In genomic region chr17:87974629-87975228, GRCm38 (mm10) we compare ENCODE assay signal across 7 mouse cellular contexts. TPM values are rescaled to one million over a fixed set of nuclear protein-coding genes. Genes with fewer than 3 reads are reported as not detected.
A peak's percentile ranks its signal among the peaks of the same experiment; 100 is the strongest.
DNase-seq lines count a peak whose midpoint lies in the region; ATAC-seq and TF ChIP-seq lines count a peak whose summit lies in the region.

TSS of gene Msh6 (plus strand) at chr17:87975062.

- peak within 1 kb of the TSS; percentile 82 for H3K4me3 ChIP-seq in intestine, postnatal 0 days (ENCODE audit: low read depth, low read length)
- H3K4me3 ChIP-seq in midbrain, embryonic 12.5 days: peak within 1 kb of the TSS; percentile 98
- H3K4me3 ChIP-seq in small intestine, adult 2 months (ENCODE audit: low read depth, low read length): peak within 1 kb of the TSS; percentile 98

- peak; percentile 90 for TF ChIP-seq POLR2A in small intestine, adult 2 months (IDR thresholded peaks at IDR 0.05; ENCODE audit: low read depth, low read length)

- peak; percentile 97 for ATAC-seq in intestine, postnatal 0 days
- ATAC-seq in midbrain, embryonic 12.5 days (ENCODE audit: low FRiP score, low read depth): peak; percentile 99

- peak within 1 kb of the TSS; percentile 70 for H3K9ac ChIP-seq in intestine, postnatal 0 days (ENCODE audit: low read depth, low read length)
- peak within 1 kb of the TSS; percentile 96 for H3K9ac ChIP-seq in midbrain, embryonic 12.5 days (replicated peaks)

- no peaks in the 10 kb centered on the region for H3K27me3 ChIP-seq in intestine, postnatal 0 days (replicated peaks; ENCODE audit: control insufficient read depth, insufficient read depth, low read length)
- 0 out of 2 replicates have a peak, but pooled peaks cover 5% of the 10 kb centered on the region for H3K27me3 ChIP-seq in midbrain, embryonic 12.5 days
- H3K27me3 ChIP-seq in small intestine, adult 2 months (ENCODE audit: control insufficient read depth, insufficient read depth, low read length): no peaks in the 10 kb centered on the region

- DNase-seq in adrenal gland, adult 2 months: peak; percentile 93
- peak; percentile 93 for DNase-seq in embryo, embryonic 11.5 days (ENCODE audit: low read depth, low spot score)
- peak; percentile 77 to 88 for DNase-seq in gastrocnemius, postnatal 4 days (ENCODE audit: low spot score in 2 of 2)
- DNase-seq in left cerebral cortex, postnatal 4 days: peak; percentile 95

- H3K4me2 ChIP-seq in intestine, postnatal 0 days (replicated peaks; ENCODE audit: low read depth): peak within 1 kb of the TSS; percentile 87
- peak within 1 kb of the TSS; percentile 77 for H3K4me2 ChIP-seq in midbrain, embryonic 12.5 days (replicated peaks)

- H3K36me3 ChIP-seq in intestine, postnatal 0 days (ENCODE audit: control insufficient read depth, insufficient read depth): no peaks in the 10 kb centered on the region
- peaks cover 8% of the 10 kb centered on the region; the same call in 1 of the 2 replicates for H3K36me3 ChIP-seq in midbrain, embryonic 12.5 days
- H3K36me3 ChIP-seq in small intestine, adult 2 months (ENCODE audit: control insufficient read depth, insufficient read depth, low read length): no peaks in the 10 kb centered on the region

- no peaks in the 10 kb centered on the region for H3K9me3 ChIP-seq in intestine, postnatal 0 days (ENCODE audit: control insufficient read depth)
- no peaks in the 10 kb centered on the region for H3K9me3 ChIP-seq in midbrain, embryonic 12.5 days

- H3K4me1 ChIP-seq in intestine, postnatal 0 days (replicated peaks; ENCODE audit: control insufficient read depth, insufficient read depth, low read length): no peaks in the 10 kb centered on the region
- H3K4me1 ChIP-seq in midbrain, embryonic 12.5 days: peaks cover 21% of the 10 kb centered on the region
- H3K4me1 ChIP-seq in small intestine, adult 2 months (ENCODE audit: control insufficient read depth, insufficient read depth, insufficient read length, low read length): peaks cover 2% of the 10 kb centered on the region; the same call in 1 of the 2 replicates

- TF ChIP-seq CTCF in intestine, postnatal 0 days (IDR thresholded peaks at IDR 0.05; ENCODE audit: low read depth): no peak
- TF ChIP-seq CTCF in small intestine, adult 2 months (IDR thresholded peaks at IDR 0.05; ENCODE audit: extremely low read depth, insufficient read length, insufficient replicate concordance, low read depth, low read length): no peak

- H3K27ac ChIP-seq in intestine, postnatal 0 days (ENCODE audit: low read depth, low read length): peak within 1 kb of the TSS; percentile 71
- peak within 1 kb of the TSS; percentile 85 for H3K27ac ChIP-seq in midbrain, embryonic 12.5 days (replicated peaks)
- H3K27ac ChIP-seq in small intestine, adult 2 months (ENCODE audit: insufficient read depth, low read depth, low read length): peak within 1 kb of the TSS; percentile 80

- intact Hi-C loops in left cerebral cortex, postnatal 4 days (cut with DNase I): no loop called here

- under 1% methylated on average over 51 of the region's 63 CpGs for WGBS in intestine, postnatal 0 days
- under 1% methylated on average over 62 of the region's 63 CpGs for WGBS in midbrain, embryonic 12.5 days
- WGBS in small intestine, adult 2 months: under 1% methylated on average over 63 of the region's 63 CpGs

RNA-seq across cellular contexts. Expression of gene Msh6, which starts in this region (rescaled TPM):
- total RNA-seq in adrenal gland, adult 2 months (2021): 10 to 100 TPM; 13.1 to 13.6 TPM
- 1.8 and 2.0 TPM in 2 replicates for polyA plus RNA-seq in adrenal gland, adult 2 months (2012; rRNA removed)
- total RNA-seq in gastrocnemius, postnatal 4 days (2021): 10 to 100 TPM; 15.3 to 17.0 TPM
- polyA plus RNA-seq in intestine, postnatal 0 days (2015; fragmentation: Nextera tagmentation; extraction: Ambion mirVana): 9.0 and 9.2 TPM in 2 replicates
- total RNA-seq in left cerebral cortex, postnatal 4 days (2021): 10 to 100 TPM; 20.7 to 21.0 TPM
- polyA plus RNA-seq in midbrain, embryonic 12.5 days (2016; fragmentation: Nextera tagmentation; extraction: Ambion mirVana): 70.4 and 74.1 TPM in 2 replicates
- polyA plus RNA-seq in small intestine, adult 2 months (2012; rRNA removed): 1.2 and 1.8 TPM in 2 replicates

Comparison
In these comparisons a context has a peak if more than half of its experiments do, and no peak if none do; other contexts are left out.
1. Peak in every context shown above with its lines: DNase-seq, ATAC-seq, H3K4me3 ChIP-seq and H3K27ac ChIP-seq.